Mouse (Mus musculus) midbrain, embryonic 14.5 days (tissue): ENCODE data around the gene Bbs1. TPM values are rescaled to one million over a fixed set of nuclear protein-coding genes. Genes with fewer than 3 reads are reported as not detected.
"Not testable (repeated sequence)": the region's sequence is repeated elsewhere in the genome, so short reads cannot be mapped to it uniquely, and the experiment has no call there.

Experiments
- ATAC-seq: fragments of 200-750 bp; cut with Nextera tagmentation; 2 replicates; pipeline ENCODE4 v1.8.0; 2017; ENCODE audit warnings: moderate number of reproducible peaks, moderate library complexity; ENCODE audit not compliant: low FRiP score, low TSS enrichment
- DNase-seq: peaks from one replicate; pipeline ENCODE4 v3.0.0-alpha.2; 2015
- H3K27ac ChIP-seq: fragments of 300-500 bp; sonication (generic); replicated peaks from 2 replicates; pipeline ENCODE4 v1.5.1; 2014; ENCODE audit warnings: mild to moderate bottlenecking, low read depth, low read length, moderate library complexity
- H3K27me3 ChIP-seq: fragments of 300-500 bp; sonication (generic); 2 replicates; pipeline ENCODE4 v1.6.1; 2014; ENCODE audit warnings: low read length, control low read depth, mixed read lengths; ENCODE audit not compliant: control insufficient read depth, insufficient read depth
- H3K36me3 ChIP-seq: fragments of 300-500 bp; sonication (generic); 2 replicates; pipeline ENCODE4 v1.6.1; 2014; ENCODE audit warnings: low read length, control low read depth; ENCODE audit not compliant: control insufficient read depth, insufficient read depth
- H3K4me1 ChIP-seq: fragments of 300-500 bp; sonication (generic); 2 replicates; pipeline ENCODE4 v1.6.1; 2014; ENCODE audit warnings: mild to moderate bottlenecking, antibody characterized with exemption, low read length, control low read depth; ENCODE audit not compliant: control insufficient read depth, insufficient read depth
- H3K4me2 ChIP-seq: fragments of 300-500 bp; sonication (generic); 2 replicates; pipeline ENCODE4 v1.6.1; 2014; ENCODE audit warnings: mild to moderate bottlenecking, low read length, moderate library complexity
- H3K4me3 ChIP-seq: fragments of 300-500 bp; sonication (generic); replicated peaks from 2 replicates; pipeline ENCODE4 v1.5.1; 2014; ENCODE audit warnings: low read depth, low read length
- H3K9ac ChIP-seq: fragments of 300-500 bp; sonication (generic); replicated peaks from 2 replicates; pipeline ENCODE4 v1.6.1; 2014; ENCODE audit warnings: mild to moderate bottlenecking, low read length, moderate library complexity
- H3K9me3 ChIP-seq: fragments of 300-500 bp; sonication (generic); 2 replicates; pipeline ENCODE4 v1.6.1; 2016; ENCODE audit warnings: low read length, control low read depth, mixed read lengths; ENCODE audit not compliant: control insufficient read depth
- WGBS: fragments of 180-500 bp; shearing (Covaris S2); extraction: QIAGEN DNeasy Blood & Tissue Kit; methylation state at CpG from one replicate; pipeline ENCODE4 v1.1.7; 2014; 5-methylcytosine and 5-hydroxymethylcytosine counted together
- polyA plus RNA-seq: library from polyadenylated mRNA; unstranded; fragments of >200 nt; fragmentation: Nextera tagmentation; extraction: Ambion mirVana; gene quantifications from 2 replicates; pipeline ENCODE4 v1.2.1, GENCODE M21; 2014

Bbs1 gene
- 8.9 and 17.9 TPM in 2 replicates for polyA plus RNA-seq

GRCm38 (mm10) chr19:4905979-4906794 is at the start of gene Bbs1:
TSS of gene Bbs1 (minus strand) at chr19:4906628.
- 7% methylated on average over 31 of the region's 31 CpGs for WGBS
- Histone ChIP-seq H3K27me3 (no peaks in the 10 kb centered on the region), H3K4me3 (peak within 1 kb of the TSS; percentile 67), H3K9ac (peak within 1 kb of the TSS; percentile 71), H3K4me2 (peak within 1 kb of the TSS; percentile 82), H3K9me3 (no peaks in the 10 kb centered on the region), H3K4me1 (peaks cover 10% of the 10 kb centered on the region; the same call in 1 of the 2 replicates), H3K36me3 (peaks cover 62% of the 10 kb centered on the region), H3K27ac (peak within 1 kb of the TSS; percentile 81)
- DNase-seq = peak; percentile 94
- ATAC-seq = peak; percentile 78; the same call in 1 of the 2 replicates

GRCm38 (mm10) chr19:4948641-4949040 is 42.2 kb upstream of the Bbs1 start:
- not testable (repeated sequence) for H3K4me3 ChIP-seq, H3K4me1 ChIP-seq, H3K9ac ChIP-seq, DNase-seq, H3K4me2 ChIP-seq, ATAC-seq, H3K27ac ChIP-seq, H3K36me3 ChIP-seq, H3K27me3 ChIP-seq, H3K9me3 ChIP-seq
- WGBS = 81% methylated on average over 9 of the region's 9 CpGs

GRCm38 (mm10) chr19:4945540-4945939 is 39.1 kb upstream of the Bbs1 start:
- no peaks in the 10 kb centered on the region for H3K9me3 ChIP-seq
- ATAC-seq (no peak), DNase-seq (no peak)
- H3K4me3 ChIP-seq = no peak overlapping the region
- no peak overlapping the region for H3K9ac ChIP-seq
- 42% methylated on average over 6 of the region's 6 CpGs for WGBS
- H3K4me2 ChIP-seq = no peak overlapping the region
- 0 out of 2 replicates have a peak, but pooled peaks cover 6% of the 10 kb centered on the region for H3K27me3 ChIP-seq
- no peaks in the 10 kb centered on the region for H3K36me3 ChIP-seq
- no peak overlapping the region for H3K27ac ChIP-seq
- peaks cover 10% of the 10 kb centered on the region for H3K4me1 ChIP-seq

GRCm38 (mm10) chr19:4943253-4943588 is 36.8 kb upstream of the Bbs1 start:
- 6% methylated on average over 13 of the region's 13 CpGs for WGBS
- H3K4me3 ChIP-seq = peak overlapping the region; percentile 68
- no peaks in the 10 kb centered on the region for H3K9me3 ChIP-seq
- peak overlapping the region; percentile 81 for H3K4me2 ChIP-seq
- ATAC-seq (no peak; the same call in 1 of the 2 replicates), DNase-seq (no peak)
- H3K9ac ChIP-seq = peak overlapping the region; percentile 76; the same call in 1 of the 2 replicates
- no peaks in the 10 kb centered on the region for H3K36me3 ChIP-seq
- peaks cover 10% of the 10 kb centered on the region for H3K4me1 ChIP-seq
- peak overlapping the region; percentile 77 for H3K27ac ChIP-seq
- 0 out of 2 replicates have a peak, but pooled peaks cover 6% of the 10 kb centered on the region for H3K27me3 ChIP-seq

- peak within 1 kb of the TSS; percentile 77 for H3K27ac ChIP-seq
- 0 out of 2 replicates have a peak, but pooled peaks cover 1% of the 10 kb centered on the region for H3K36me3 ChIP-seq
- ATAC-seq = peak; percentile 94
- H3K9ac ChIP-seq = peak within 1 kb of the TSS; percentile 76
- peak within 1 kb of the TSS; percentile 68 for H3K4me3 ChIP-seq
- no peaks in the 10 kb centered on the region for H3K9me3 ChIP-seq
- H3K4me2 ChIP-seq = peak within 1 kb of the TSS; percentile 81
- DNase-seq = peak; percentile 92
- WGBS = under 1% methylated on average over 54 of the region's 55 CpGs
- 0 out of 2 replicates have a peak, but pooled peaks cover 6% of the 10 kb centered on the region for H3K27me3 ChIP-seq
- peaks cover 10% of the 10 kb centered on the region for H3K4me1 ChIP-seq
These were observed 36.3 kb upstream of the Bbs1 start, which contains the start of gene Peli3 for GRCm38 (mm10) chr19:4942551-4943252. TSS of gene Peli3 (minus strand) at chr19:4943127.

GRCm38 (mm10) chr19:4937444-4938310 is 31.2 kb upstream of the Bbs1 start:
- 89% methylated on average over 17 of the region's 17 CpGs for WGBS
- Histone ChIP-seq H3K9ac (no peak overlapping the region), H3K4me3 (no peak overlapping the region), H3K27me3 (0 out of 2 replicates have a peak, but pooled peaks cover 6% of the 10 kb centered on the region), H3K27ac (no peak overlapping the region), H3K36me3 (peaks cover 25% of the 10 kb centered on the region), H3K9me3 (no peaks in the 10 kb centered on the region), H3K4me2 (no peak overlapping the region), H3K4me1 (peaks cover 8% of the 10 kb centered on the region)
- no peak for DNase-seq
- no peak for ATAC-seq

GRCm38 (mm10) chr19:4936896-4937295 is 30.5 kb upstream of the Bbs1 start:
- Histone ChIP-seq H3K27me3 (0 out of 2 replicates have a peak, but pooled peaks cover 6% of the 10 kb centered on the region), H3K9me3 (no peaks in the 10 kb centered on the region), H3K9ac (no peak overlapping the region), H3K4me3 (no peak overlapping the region), H3K4me2 (no peak overlapping the region), H3K27ac (no peak overlapping the region), H3K4me1 (peaks cover 5% of the 10 kb centered on the region), H3K36me3 (peaks cover 33% of the 10 kb centered on the region)
- DNase-seq = no peak
- ATAC-seq = no peak
- 86% methylated on average over 2 of the region's 2 CpGs for WGBS

- ATAC-seq = peak; percentile 12; the same call in 1 of the 2 replicates
- H3K27me3 ChIP-seq = no peaks in the 10 kb centered on the region
- DNase-seq = no peak
These were observed 22.4 kb upstream of the Bbs1 start for GRCm38 (mm10) chr19:4928781-4929180.

More at GRCm38 (mm10) chr19:4928781-4929180, 22.4 kb upstream of the Bbs1 start:
- peak overlapping the region; percentile 85 for H3K4me2 ChIP-seq
- peak overlapping the region; percentile 48 for H3K4me3 ChIP-seq
- H3K4me1 ChIP-seq = peaks cover 19% of the 10 kb centered on the region
- H3K9ac ChIP-seq = peak overlapping the region; percentile 66
- H3K27ac ChIP-seq = peak overlapping the region; percentile 82
- WGBS = 56% methylated on average over 5 of the region's 5 CpGs
- peaks cover 41% of the 10 kb centered on the region for H3K36me3 ChIP-seq
- no peaks in the 10 kb centered on the region for H3K9me3 ChIP-seq
